Mouse (Mus musculus): Measurements from ENCODE around the gene Slc8a2. TPM values are rescaled to one million over a fixed set of nuclear protein-coding genes. Genes with fewer than 3 reads are reported as not detected.

The Slc8a2 gene
- polyA plus RNA-seq, 1 experiment, result 1.5 TPM

DNA sequence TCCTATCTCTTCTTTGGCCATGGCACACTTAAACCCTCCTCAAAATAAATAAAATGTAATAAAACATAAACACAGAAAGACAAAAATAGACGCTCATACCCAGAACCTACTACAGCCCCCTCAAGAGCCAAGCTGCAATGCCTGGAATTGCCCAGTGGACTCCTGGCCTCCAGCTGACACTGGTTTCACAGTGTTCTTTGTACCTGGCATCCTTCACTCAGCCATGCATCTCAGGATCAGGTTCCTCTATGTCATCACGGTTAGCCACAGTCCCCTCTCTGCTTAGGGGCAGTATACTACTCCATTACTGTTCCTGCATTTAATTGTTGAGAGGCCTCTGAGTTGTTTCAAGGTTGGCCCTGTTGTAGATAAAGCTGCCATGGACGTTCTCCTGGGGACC is 3.3 kb downstream of the Slc8a2 start:
- H3K27ac ChIP-seq (ENCODE audit: insufficient read depth, low read depth, low read length), result no peak overlapping the region
- H3K27me3 ChIP-seq (ENCODE audit: control insufficient read depth, insufficient read depth, low read length), result peaks cover 10% of the 10 kb centered on the region
- 51% methylated on average over 3 of the region's 3 CpGs for WGBS
- no peak overlapping the region for H3K4me3 ChIP-seq (ENCODE audit: low read depth, low read length)
- no peak for TF ChIP-seq CTCF (IDR thresholded peaks at IDR 0.05; ENCODE audit: extremely low read depth, insufficient read length, insufficient replicate concordance, low read depth, low read length)
- no peak for TF ChIP-seq POLR2A (IDR thresholded peaks at IDR 0.05; ENCODE audit: low read depth, low read length)
- H3K36me3 ChIP-seq (ENCODE audit: control insufficient read depth, insufficient read depth, low read length), result no peaks in the 10 kb centered on the region
- peaks cover 6% of the 10 kb centered on the region; the same call in 1 of the 2 replicates for H3K4me1 ChIP-seq (ENCODE audit: control insufficient read depth, insufficient read depth, insufficient read length, low read length)

DNA sequence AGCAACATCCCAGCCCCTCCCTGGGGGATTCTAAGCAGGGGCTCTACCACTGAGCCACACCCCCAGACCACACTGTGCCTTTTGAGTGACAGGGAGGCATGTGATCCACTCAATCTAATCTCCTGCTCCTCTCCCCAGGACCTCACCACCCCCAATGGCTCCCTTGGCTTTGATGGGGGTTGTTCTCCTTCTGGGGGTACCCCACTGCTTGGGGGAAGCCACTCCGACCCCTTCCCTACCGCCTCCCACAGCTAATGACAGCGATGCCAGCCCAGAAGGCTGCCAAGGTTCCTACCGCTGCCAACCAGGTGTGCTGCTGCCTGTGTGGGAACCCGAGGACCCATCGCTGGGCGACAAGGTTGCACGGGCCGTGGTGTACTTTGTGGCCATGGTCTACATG is 4.1 kb downstream of the Slc8a2 start:
- no peak overlapping the region for H3K27ac ChIP-seq (ENCODE audit: insufficient read depth, low read depth, low read length)
- 91% methylated on average over 9 of the region's 9 CpGs for WGBS
- TF ChIP-seq POLR2A (IDR thresholded peaks at IDR 0.05; ENCODE audit: low read depth, low read length) (no peak), CTCF (IDR thresholded peaks at IDR 0.05; ENCODE audit: extremely low read depth, insufficient read length, insufficient replicate concordance, low read depth, low read length) (no peak)
- H3K4me1 ChIP-seq (ENCODE audit: control insufficient read depth, insufficient read depth, insufficient read length, low read length), result peaks cover 6% of the 10 kb centered on the region; the same call in 1 of the 2 replicates
- peaks cover 10% of the 10 kb centered on the region for H3K27me3 ChIP-seq (ENCODE audit: control insufficient read depth, insufficient read depth, low read length)
- H3K36me3 ChIP-seq (ENCODE audit: control insufficient read depth, insufficient read depth, low read length), result no peaks in the 10 kb centered on the region
- no peak overlapping the region for H3K4me3 ChIP-seq (ENCODE audit: low read depth, low read length)

DNA sequence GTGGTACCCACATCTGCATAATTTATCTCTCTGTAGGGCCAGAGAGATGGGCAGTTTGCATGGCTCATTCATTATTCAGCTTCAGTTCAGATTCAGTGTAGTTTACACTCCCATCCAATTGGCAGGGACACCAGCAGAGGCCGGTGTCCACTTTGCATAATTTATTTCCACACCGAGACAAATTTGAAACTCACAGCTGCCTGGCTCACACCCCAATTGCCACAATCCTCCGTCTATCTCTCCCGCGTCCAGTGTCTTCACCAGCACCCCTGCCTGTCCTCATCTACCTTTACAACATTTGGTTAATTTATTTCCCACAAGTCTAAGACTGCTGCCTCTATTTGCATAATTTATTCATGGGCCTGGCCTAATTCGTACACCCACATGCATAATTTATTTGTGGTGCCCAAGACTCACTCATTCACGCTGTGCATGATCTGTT is 5.3 kb downstream of the Slc8a2 start:
- Histone ChIP-seq H3K4me3 (ENCODE audit: low read depth, low read length) (no peak overlapping the region), H3K4me1 (ENCODE audit: control insufficient read depth, insufficient read depth, insufficient read length, low read length) (peaks cover 3% of the 10 kb centered on the region; the same call in 1 of the 2 replicates), H3K27ac (ENCODE audit: insufficient read depth, low read depth, low read length) (no peak overlapping the region), H3K27me3 (ENCODE audit: control insufficient read depth, insufficient read depth, low read length) (peaks cover 10% of the 10 kb centered on the region), H3K36me3 (ENCODE audit: control insufficient read depth, insufficient read depth, low read length) (no peaks in the 10 kb centered on the region)
- WGBS, result 60% methylated on average over 7 of the region's 7 CpGs
- no peak for TF ChIP-seq CTCF (IDR thresholded peaks at IDR 0.05; ENCODE audit: extremely low read depth, insufficient read length, insufficient replicate concordance, low read depth, low read length)
- TF ChIP-seq POLR2A (IDR thresholded peaks at IDR 0.05; ENCODE audit: low read depth, low read length), result no peak

DNA sequence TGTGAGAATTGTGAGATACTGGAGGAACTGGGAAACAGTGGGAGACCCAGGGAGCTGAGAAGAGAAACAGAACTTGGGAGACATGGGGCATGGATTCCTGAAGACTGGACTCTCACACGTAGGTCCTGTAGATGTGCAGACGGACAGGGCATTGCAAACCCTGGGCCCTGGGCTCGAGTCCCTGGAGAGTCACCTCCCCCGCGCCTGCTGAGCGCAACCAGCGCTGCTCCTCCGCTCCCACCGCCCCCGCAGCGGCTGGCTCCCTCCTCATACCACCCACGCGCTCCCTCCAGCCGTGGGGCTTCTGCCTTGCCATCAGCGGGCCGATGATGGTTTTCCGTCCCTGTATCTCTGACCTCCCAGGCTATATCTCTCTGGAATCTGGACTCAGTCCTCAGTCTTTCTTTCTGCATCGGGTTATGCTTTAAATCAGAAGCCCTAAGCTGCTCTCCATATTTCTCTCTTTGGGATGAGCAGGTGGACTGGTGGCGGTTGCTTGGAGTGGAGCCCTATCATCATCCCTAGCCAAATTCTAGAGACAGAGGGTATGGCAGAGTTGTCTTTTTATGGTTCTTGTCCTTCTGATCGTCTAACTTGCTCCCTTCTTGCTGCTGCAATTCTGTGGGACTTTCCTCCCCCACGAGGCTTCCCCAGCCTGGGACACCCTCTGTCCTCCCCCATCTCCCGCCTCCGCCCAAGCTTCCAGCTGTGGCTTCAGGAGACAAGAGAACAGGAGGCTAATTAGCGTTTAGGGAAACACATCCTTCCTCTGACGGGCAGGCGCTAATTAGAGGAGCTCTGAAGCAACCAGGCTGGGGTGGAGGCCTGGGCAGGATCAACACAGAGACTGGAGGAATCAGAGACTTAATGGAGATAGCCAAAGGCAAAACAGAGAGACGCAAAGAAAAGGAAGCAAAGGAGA is 17.1 kb downstream of the Slc8a2 start:
- no peak for TF ChIP-seq POLR2A (IDR thresholded peaks at IDR 0.05; ENCODE audit: low read depth, low read length)
- no peak for TF ChIP-seq CTCF (IDR thresholded peaks at IDR 0.05; ENCODE audit: extremely low read depth, insufficient read length, insufficient replicate concordance, low read depth, low read length)
- WGBS, result 44% methylated on average over 27 of the region's 27 CpGs

DNA sequence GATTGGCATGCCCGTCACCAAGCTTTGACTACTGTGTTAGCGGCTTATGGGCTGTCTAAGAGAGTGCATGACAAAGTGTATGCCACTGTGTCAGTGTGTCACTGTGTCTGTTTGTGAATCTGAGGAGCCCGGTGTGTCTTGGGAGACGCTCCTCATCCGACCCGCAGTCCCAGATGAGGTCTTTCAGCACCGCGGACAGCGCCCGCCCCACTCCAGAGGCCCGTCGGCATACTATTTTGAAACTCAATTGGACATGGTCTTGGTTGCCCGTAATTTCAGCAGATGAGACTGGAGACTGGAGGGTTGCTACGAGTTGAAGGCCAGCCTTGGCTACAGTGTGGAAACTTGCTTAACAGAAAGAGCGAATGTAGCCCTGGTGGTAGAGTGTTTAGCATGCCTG is 18.0 kb downstream of the Slc8a2 start:
- Histone ChIP-seq H3K27ac (ENCODE audit: insufficient read depth, low read depth, low read length) (no peak overlapping the region), H3K4me3 (ENCODE audit: low read depth, low read length) (no peak overlapping the region), H3K4me1 (ENCODE audit: control insufficient read depth, insufficient read depth, insufficient read length, low read length) (no peaks in the 10 kb centered on the region), H3K36me3 (ENCODE audit: control insufficient read depth, insufficient read depth, low read length) (no peaks in the 10 kb centered on the region), H3K27me3 (ENCODE audit: control insufficient read depth, insufficient read depth, low read length) (no peaks in the 10 kb centered on the region)
- TF ChIP-seq CTCF (IDR thresholded peaks at IDR 0.05; ENCODE audit: extremely low read depth, insufficient read length, insufficient replicate concordance, low read depth, low read length), result no peak
- TF ChIP-seq POLR2A (IDR thresholded peaks at IDR 0.05; ENCODE audit: low read depth, low read length), result no peak
- 15% methylated on average over 15 of the region's 15 CpGs for WGBS

More for the DNA sequence above, 17.1 kb downstream of the Slc8a2 start:
- H3K27ac ChIP-seq (ENCODE audit: insufficient read depth, low read depth, low read length), result no peak overlapping the region
- H3K27me3 ChIP-seq (ENCODE audit: control insufficient read depth, insufficient read depth, low read length), result no peaks in the 10 kb centered on the region
- no peak overlapping the region for H3K4me3 ChIP-seq (ENCODE audit: low read depth, low read length)
- H3K36me3 ChIP-seq (ENCODE audit: control insufficient read depth, insufficient read depth, low read length), result no peaks in the 10 kb centered on the region
- no peaks in the 10 kb centered on the region for H3K4me1 ChIP-seq (ENCODE audit: control insufficient read depth, insufficient read depth, insufficient read length, low read length)

DNA sequence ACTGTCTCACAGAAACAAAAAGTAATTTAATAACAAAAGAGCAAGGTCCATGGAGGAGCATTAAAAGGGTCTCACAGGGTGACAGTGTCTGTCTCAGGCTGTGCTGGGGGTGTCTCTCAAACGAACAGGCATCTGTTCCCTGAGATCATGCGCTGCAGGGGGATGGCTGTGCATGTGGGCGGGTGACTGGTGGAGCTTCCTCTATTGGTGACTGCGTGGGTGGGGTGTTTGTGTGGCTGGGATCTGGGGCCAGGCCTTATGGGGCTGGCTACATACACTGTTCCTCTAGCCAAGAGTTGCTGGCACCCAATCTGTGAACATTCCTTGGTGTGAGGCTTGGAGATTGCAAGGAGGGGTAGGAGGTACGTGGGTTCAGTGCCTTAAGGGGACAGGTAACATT is 19.6 kb downstream of the Slc8a2 start:
- Histone ChIP-seq H3K4me1 (ENCODE audit: control insufficient read depth, insufficient read depth, insufficient read length, low read length) (no peaks in the 10 kb centered on the region), H3K36me3 (ENCODE audit: control insufficient read depth, insufficient read depth, low read length) (no peaks in the 10 kb centered on the region), H3K27ac (ENCODE audit: insufficient read depth, low read depth, low read length) (no peak overlapping the region), H3K27me3 (ENCODE audit: control insufficient read depth, insufficient read depth, low read length) (no peaks in the 10 kb centered on the region), H3K4me3 (ENCODE audit: low read depth, low read length) (no peak overlapping the region)
- 49% methylated on average over 5 of the region's 5 CpGs for WGBS
- TF ChIP-seq CTCF (IDR thresholded peaks at IDR 0.05; ENCODE audit: extremely low read depth, insufficient read length, insufficient replicate concordance, low read depth, low read length), result no peak
- no peak for TF ChIP-seq POLR2A (IDR thresholded peaks at IDR 0.05; ENCODE audit: low read depth, low read length)

Data from small intestine, adult 2 months (tissue).